Mouse (Mus musculus) CH12.LX (cell line): Measurements from ENCODE around the gene Aup1. TPM values are rescaled to one million over a fixed set of nuclear protein-coding genes. Genes with fewer than 3 reads are reported as not detected.

Experiments used
- DNase-seq: peaks from one replicate; pipeline ENCODE4 v3.0.0-alpha.2; 2013; ENCODE audit errors: extremely low read depth
- H3K27ac ChIP-seq: 2 replicates; pipeline ENCODE4 v1.5.1; 2012; ENCODE audit warnings: low read depth, mild to moderate bottlenecking, control low read depth, moderate library complexity; ENCODE audit not compliant: insufficient read depth
- H3K27me3 ChIP-seq: replicated peaks from 2 replicates; pipeline ENCODE3; 2012; ENCODE audit warnings: inconsistent platforms
- H3K36me3 ChIP-seq, 2 experiments: replicated peaks in 1 of 2; 2 replicates each; pipeline versions ENCODE3 to v1.6.1; 2012; ENCODE audit warnings: inconsistent platforms in 1 of 2, low read length in 1 of 2, mild to moderate bottlenecking in 1 of 2, mixed read lengths in 1 of 2, moderate library complexity in 1 of 2; ENCODE audit not compliant: control insufficient read depth in 1 of 2, insufficient read depth in 1 of 2
- H3K4me1 ChIP-seq, 2 experiments: 2 replicates each; pipeline ENCODE4 v1.6.1; 2012; ENCODE audit warnings: inconsistent platforms in 1 of 2, moderate library complexity in 1 of 2; ENCODE audit not compliant: insufficient read depth in 2 of 2, control insufficient read depth in 1 of 2
- H3K4me2 ChIP-seq: 2 replicates; pipeline ENCODE4 v1.6.1; 2012; ENCODE audit warnings: low read depth, mild to moderate bottlenecking, control low read depth; ENCODE audit not compliant: poor library complexity, insufficient read depth, severe bottlenecking
- H3K4me3 ChIP-seq, 3 experiments: fragments of 150-350 bp in 1 of 3; sonication (generic) in 1 of 3; replicated peaks in 1 of 3; 2 replicates each; pipeline versions ENCODE3 to v1.5.1; 2011 to 2012; ENCODE audit warnings: low read depth in 2 of 3, low read length in 2 of 3, mild to moderate bottlenecking in 2 of 3, moderate library complexity in 2 of 3, control low read depth in 1 of 3, improper control_type of control experiment in 1 of 3, inconsistent platforms in 1 of 3, mixed read lengths in 1 of 3; ENCODE audit not compliant: poor library complexity in 1 of 3
- H3K79me2 ChIP-seq: replicated peaks from 2 replicates; pipeline ENCODE4 v1.6.1; 2012; ENCODE audit warnings: mild to moderate bottlenecking, moderate library complexity; ENCODE audit not compliant: control insufficient read depth, poor library complexity, insufficient read depth, severe bottlenecking; ENCODE audit errors: extremely low read depth
- H3K9ac ChIP-seq: 2 replicates; pipeline ENCODE4 v1.6.1; 2012; ENCODE audit warnings: low read depth, mild to moderate bottlenecking, control low read depth, moderate library complexity; ENCODE audit not compliant: insufficient read depth
- H3K9me3 ChIP-seq: replicated peaks from 2 replicates; pipeline ENCODE3; 2012; ENCODE audit warnings: low read length, inconsistent platforms, mixed read lengths
- BHLHE40 ChIP-seq: IDR thresholded peaks from 2 replicates; pipeline ENCODE4 v1.6.1; 2011; ENCODE audit warnings: mild to moderate bottlenecking, low read depth, low read length, improper control_type of control experiment
- CHD1 ChIP-seq: IDR thresholded peaks from 2 replicates; pipeline ENCODE4 v1.6.1; 2012; ENCODE audit warnings: low read depth, low read length, improper control_type of control experiment, inconsistent platforms
- CHD2 ChIP-seq: IDR thresholded peaks from 2 replicates; pipeline ENCODE4 v1.6.1; 2011; ENCODE audit warnings: low read length, improper control_type of control experiment
- CTCF ChIP-seq, 2 experiments: IDR thresholded peaks in 1 of 2; conservative IDR thresholded peaks in 1 of 2; 2 replicates each; pipeline ENCODE4 v1.5.1; 2011 to 2012; ENCODE audit warnings: low read depth in 2 of 2, low read length in 2 of 2, improper control_type of control experiment in 1 of 2, inconsistent platforms in 1 of 2, mild to moderate bottlenecking in 1 of 2, moderate library complexity in 1 of 2
- E2F4 ChIP-seq: IDR thresholded peaks from 2 replicates; pipeline ENCODE4 v1.6.1; 2011; ENCODE audit warnings: low read depth, low read length, improper control_type of control experiment; ENCODE audit not compliant: insufficient replicate concordance
- ELF1 ChIP-seq: IDR thresholded peaks from 2 replicates; pipeline ENCODE4 v1.6.1; 2014; ENCODE audit warnings: low read depth, mild to moderate bottlenecking, inconsistent platforms, low read length, improper control_type of control experiment
- EP300 ChIP-seq: IDR thresholded peaks from 2 replicates; pipeline ENCODE4 v1.6.1; 2011; ENCODE audit warnings: low read length, improper control_type of control experiment
- ETS1 ChIP-seq: conservative IDR thresholded peaks from 2 replicates; pipeline ENCODE4 v1.6.1; 2012; ENCODE audit warnings: low read depth, mild to moderate bottlenecking, inconsistent platforms, low read length, improper control_type of control experiment, moderate library complexity
- GABPA ChIP-seq: IDR thresholded peaks from 2 replicates; pipeline ENCODE4 v1.6.1; 2012; ENCODE audit warnings: low read depth, low read length, improper control_type of control experiment, inconsistent platforms; ENCODE audit not compliant: insufficient replicate concordance
- HCFC1 ChIP-seq: IDR thresholded peaks from 2 replicates; pipeline ENCODE4 v1.6.1; 2012; ENCODE audit warnings: low read depth, mild to moderate bottlenecking, inconsistent platforms, low read length, improper control_type of control experiment
- IRF4 ChIP-seq: IDR thresholded peaks from 2 replicates; pipeline ENCODE4 v1.6.1; 2014; ENCODE audit warnings: low read depth, mild to moderate bottlenecking, inconsistent platforms, low read length, improper control_type of control experiment
- JUN ChIP-seq: IDR thresholded peaks from 2 replicates; pipeline ENCODE4 v1.6.1; 2011; ENCODE audit warnings: low read depth, mild to moderate bottlenecking, low read length, improper control_type of control experiment, moderate library complexity; ENCODE audit not compliant: insufficient read depth
- JUND ChIP-seq: conservative IDR thresholded peaks from 2 replicates; pipeline ENCODE4 v1.6.1; 2011; ENCODE audit warnings: low read depth, low read length, improper control_type of control experiment
- KAT2A ChIP-seq: IDR thresholded peaks from 2 replicates; pipeline ENCODE4 v1.6.1; 2012; ENCODE audit warnings: low read length, improper control_type of control experiment, inconsistent platforms; ENCODE audit not compliant: insufficient replicate concordance
- MAFK ChIP-seq: IDR thresholded peaks from 2 replicates; pipeline ENCODE4 v1.6.1; 2011; ENCODE audit warnings: low read length, improper control_type of control experiment; ENCODE audit not compliant: insufficient replicate concordance
- MAX ChIP-seq: IDR thresholded peaks from 2 replicates; pipeline ENCODE4 v1.6.1; 2011; ENCODE audit warnings: low read length, improper control_type of control experiment
- MAZ ChIP-seq: IDR thresholded peaks from 2 replicates; pipeline ENCODE4 v1.6.1; 2012; ENCODE audit warnings: low read depth, mild to moderate bottlenecking, inconsistent platforms, low read length, improper control_type of control experiment, moderate library complexity
- MEF2A ChIP-seq: IDR thresholded peaks from 2 replicates; pipeline ENCODE4 v1.6.1; 2014; ENCODE audit warnings: low read depth, mild to moderate bottlenecking, inconsistent platforms, low read length, improper control_type of control experiment, borderline replicate concordance
- MXI1 ChIP-seq: IDR thresholded peaks from 2 replicates; pipeline ENCODE4 v1.6.1; 2011; ENCODE audit warnings: mild to moderate bottlenecking, low read depth, low read length, improper control_type of control experiment
- MYC ChIP-seq: IDR thresholded peaks from 2 replicates; pipeline ENCODE4 v1.6.1; 2011; ENCODE audit warnings: low read depth, mild to moderate bottlenecking, improper control_type of control experiment, low read length
- NELFE ChIP-seq: IDR thresholded peaks from 2 replicates; pipeline ENCODE4 v1.6.1; 2011; ENCODE audit warnings: low read depth, low read length, improper control_type of control experiment
- NRF1 ChIP-seq: IDR thresholded peaks from 2 replicates; pipeline ENCODE4 v1.6.1; 2014; ENCODE audit warnings: low read depth, mild to moderate bottlenecking, inconsistent platforms, low read length, improper control_type of control experiment, moderate library complexity
- PAX5 ChIP-seq: IDR thresholded peaks from 2 replicates; pipeline ENCODE4 v1.6.1; 2012; ENCODE audit warnings: low read length, inconsistent platforms, mixed read lengths
- POLR2A ChIP-seq: IDR thresholded peaks from 2 replicates; pipeline ENCODE4 v1.6.1; 2011; ENCODE audit warnings: low read depth, mild to moderate bottlenecking, improper control_type of control experiment, low read length
- POLR2AphosphoS2 ChIP-seq: IDR thresholded peaks from 2 replicates; pipeline ENCODE4 v1.6.1; 2011; ENCODE audit warnings: low read depth, low read length, improper control_type of control experiment
- RAD21 ChIP-seq: IDR thresholded peaks from 2 replicates; pipeline ENCODE4 v1.6.1; 2011; ENCODE audit warnings: low read depth, mild to moderate bottlenecking, low read length, improper control_type of control experiment, moderate library complexity
- RCOR1 ChIP-seq: conservative IDR thresholded peaks from 2 replicates; pipeline ENCODE4 v1.6.1; 2012; ENCODE audit warnings: low read depth, mild to moderate bottlenecking, inconsistent platforms, low read length, improper control_type of control experiment
- SIN3A ChIP-seq: IDR thresholded peaks from 2 replicates; pipeline ENCODE4 v1.6.1; 2012; ENCODE audit warnings: low read length, improper control_type of control experiment, inconsistent platforms
- SMC3 ChIP-seq: IDR thresholded peaks from 2 replicates; pipeline ENCODE4 v1.6.1; 2011; ENCODE audit warnings: low read depth, low read length, improper control_type of control experiment
- TBP ChIP-seq: conservative IDR thresholded peaks from 2 replicates; pipeline ENCODE4 v1.6.1; 2011; ENCODE audit warnings: low read depth, low read length, improper control_type of control experiment
- TCF12 ChIP-seq: IDR thresholded peaks from 2 replicates; pipeline ENCODE4 v1.6.1; 2014; ENCODE audit warnings: low read depth, mild to moderate bottlenecking, inconsistent platforms, low read length, improper control_type of control experiment
- UBTF ChIP-seq: IDR thresholded peaks from 2 replicates; pipeline ENCODE4 v1.6.1; 2012; ENCODE audit warnings: low read depth, mild to moderate bottlenecking, inconsistent platforms, low read length, improper control_type of control experiment, moderate library complexity
- USF1 ChIP-seq: IDR thresholded peaks from 2 replicates; pipeline ENCODE4 v1.6.1; 2014; ENCODE audit warnings: low read depth, mild to moderate bottlenecking, inconsistent platforms, low read length, improper control_type of control experiment
- USF2 ChIP-seq: conservative IDR thresholded peaks from 2 replicates; pipeline ENCODE4 v1.6.1; 2011; ENCODE audit warnings: low read depth, low read length, improper control_type of control experiment
- ZC3H11A ChIP-seq: IDR thresholded peaks from 2 replicates; pipeline ENCODE4 v1.6.1; 2012; ENCODE audit warnings: low read depth, mild to moderate bottlenecking, inconsistent platforms, low read length, improper control_type of control experiment
- ZKSCAN1 ChIP-seq: IDR thresholded peaks from 2 replicates; pipeline ENCODE4 v1.6.1; 2012; ENCODE audit warnings: low read depth, inconsistent platforms, low read length, improper control_type of control experiment, borderline replicate concordance
- ZMIZ1 ChIP-seq: IDR thresholded peaks from 2 replicates; pipeline ENCODE4 v1.6.1; 2012; ENCODE audit warnings: low read depth, mild to moderate bottlenecking, inconsistent platforms, low read length, improper control_type of control experiment
- ZNF384 ChIP-seq: IDR thresholded peaks from 2 replicates; pipeline ENCODE4 v1.6.1; 2012; ENCODE audit warnings: low read depth, low read length, improper control_type of control experiment, inconsistent platforms
- dilution Hi-C: fragments of 300-500 bp; cut with MboI; formaldehyde crosslinking; loops from 2 replicates; pipeline ENCODE4 v1.14.3; 2020; ENCODE audit warnings: low sequenced_read_pairs; ENCODE audit not compliant: extremely low pct_unique_long_range_greater_than_20kb, extremely low pct_ligation_motif_present
- in situ Hi-C: fragments of 300-500 bp; cut with MboI; formaldehyde crosslinking; loops from 3 replicates; pipeline ENCODE4 v1.14.3; 2019; ENCODE audit warnings: low sequenced_read_pairs, low pct_ligation_motif_present, low pct_unique_long_range_greater_than_20kb, mixed read lengths
- polyA plus RNA-seq: library from polyadenylated mRNA; unstranded; fragments of >175 nt; gene quantifications from 2 replicates; pipeline ENCODE4 v1.2.1, GENCODE M21; 2012; ENCODE audit warnings: low read depth; ENCODE audit not compliant: insufficient read length
- total RNA-seq, 2 experiments: library from RNA; depleted of rRNA; stranded (reverse); fragments of 300-350 nt in 1 of 2; fragments of >200 nt in 1 of 2; gene quantifications; 2 replicates each; pipeline ENCODE4 v1.2.3; 2012 to 2014

Gene Aup1
- total RNA-seq (2012; rRNA removed) = 235 and 240 TPM in 2 replicates
- 108 and 119 TPM in 2 replicates for total RNA-seq (2014; rRNA removed)
- polyA plus RNA-seq = 284 and 324 TPM in 2 replicates

GRCm38 (mm10) chr6:83054074-83054851 lies at the start of gene Aup1:
Gene Aup1 (plus strand): TSS chr6:83054521.
- peak; percentile 98 for DNase-seq
- H3K9me3 ChIP-seq = no peaks in the 10 kb centered on the region
- TF ChIP-seq SMC3 = no peak
- peak; percentile 67 for TF ChIP-seq NRF1
- peak; percentile 53; the same call in 1 of the 2 replicates for TF ChIP-seq MAX
- peak; percentile 28; the same call in 1 of the 2 replicates for TF ChIP-seq MXI1
- peak; percentile 82 for TF ChIP-seq MAZ
- TF ChIP-seq GABPA = peak; percentile 69; the same call in 1 of the 2 replicates
- peak; percentile 81; the same call in 1 of the 2 replicates for TF ChIP-seq POLR2AphosphoS2
- TF ChIP-seq MEF2A = peak; percentile 83; the same call in 1 of the 2 replicates
- TF ChIP-seq CHD2 = no peak; the same call in 1 of the 2 replicates
- peak; percentile 51; the same call in 1 of the 2 replicates for TF ChIP-seq UBTF
- TF ChIP-seq POLR2A = peak; percentile 88
- peak; percentile 91 for TF ChIP-seq TCF12
- peak; percentile 88 for TF ChIP-seq SIN3A
- TF ChIP-seq JUND = no peak
- TF ChIP-seq CTCF (conservative IDR thresholded peaks at IDR 0.05 in 1 of 2, IDR thresholded peaks at IDR 0.05 in 1 of 2; ENCODE audit: low read depth in 2 of 2, low read length in 2 of 2) = no peak
- TF ChIP-seq E2F4 = no peak
- TF ChIP-seq ZC3H11A = no peak
- no peak for TF ChIP-seq EP300
- no peak for TF ChIP-seq JUN
- TF ChIP-seq RAD21 = no peak
- TF ChIP-seq BHLHE40 = peak; percentile 54; the same call in 1 of the 2 replicates
- 0 out of 2 replicates have a peak, but pooled peaks have one; percentile 41 for TF ChIP-seq ETS1
- no peak for TF ChIP-seq PAX5
- no peak for TF ChIP-seq CHD1
- peak; percentile 86 for TF ChIP-seq IRF4
- peak; percentile 76 for TF ChIP-seq NELFE
- peak; percentile 78; the same call in 1 of the 2 replicates for TF ChIP-seq ZMIZ1
- peak; percentile 83 for TF ChIP-seq MYC
- no peak for TF ChIP-seq ZKSCAN1
- no peak for TF ChIP-seq ZNF384
- peak; percentile 82 for TF ChIP-seq TBP
- peak; percentile 96 for TF ChIP-seq ELF1
- no peak for TF ChIP-seq RCOR1
- peak; percentile 96; the same call in 1 of the 2 replicates for TF ChIP-seq KAT2A
- TF ChIP-seq MAFK = no peak
- no peak for TF ChIP-seq USF2
- peak; percentile 97 for TF ChIP-seq HCFC1
- TF ChIP-seq USF1 = no peak
- H3K9ac ChIP-seq = peak within 1 kb of the TSS; percentile 93
- peak within 1 kb of the TSS; percentile 73 for H3K27ac ChIP-seq
- H3K27me3 ChIP-seq = no peaks in the 10 kb centered on the region
- peaks cover 38% of the 10 kb centered on the region for H3K79me2 ChIP-seq
- peaks cover 36 to 69% of the 10 kb centered on the region in 2 experiments for H3K36me3 ChIP-seq
- H3K4me3 ChIP-seq = peak within 1 kb of the TSS; percentile 88 to 98 (median 96)
- H3K4me2 ChIP-seq = peak within 1 kb of the TSS; percentile 93
- peaks cover 8 to 45% of the 10 kb centered on the region in 2 experiments for H3K4me1 ChIP-seq
- in situ Hi-C loops (no loop called here), dilution Hi-C loops (no loop called here)
